Mouse (Mus musculus): ENCODE data around the gene Cstf2t. TPM values are rescaled to one million over a fixed set of nuclear protein-coding genes. Genes with fewer than 3 reads are reported as not detected.

The Cstf2t gene
- polyA plus RNA-seq, 1 experiment, result 29.9 TPM

DNA sequence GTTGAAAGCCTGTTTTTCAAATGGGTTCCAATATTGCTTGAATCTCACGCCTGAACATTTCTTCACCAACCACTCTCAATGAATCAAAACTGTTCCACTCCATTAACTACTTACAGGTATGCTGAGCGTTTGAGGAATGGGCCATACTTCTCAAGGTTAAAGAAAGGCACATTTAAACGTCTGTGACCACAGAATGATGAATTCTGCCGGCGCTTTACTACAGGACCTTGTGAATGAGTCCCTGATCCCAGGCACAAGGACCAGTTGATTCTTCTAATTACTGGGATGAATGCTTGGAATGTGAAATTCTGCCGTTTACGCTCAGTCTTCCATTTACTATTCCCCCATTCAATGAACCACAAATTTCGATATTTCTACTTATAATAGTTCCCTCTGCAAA, 50.0 kb downstream of the Cstf2t start:
- Histone ChIP-seq H3K27ac (ENCODE audit: insufficient read depth, low read depth, low read length) (no peak overlapping the region), H3K4me1 (ENCODE audit: control insufficient read depth, insufficient read depth, low read length) (no peaks in the 10 kb centered on the region), H3K4me3 (ENCODE audit: insufficient read depth, low read length) (no peak overlapping the region)
- TF ChIP-seq POLR2A (IDR thresholded peaks at IDR 0.05; ENCODE audit: borderline replicate concordance, low read depth, low read length), result no peak
- TF ChIP-seq CTCF (IDR thresholded peaks at IDR 0.05; ENCODE audit: low read depth, low read length), result no peak

GRCm38 (mm10) chr19:31136316-31136715, 53.7 kb downstream of the Cstf2t start:
- Histone ChIP-seq H3K4me3 (ENCODE audit: insufficient read depth, low read length) (no peak overlapping the region), H3K27ac (ENCODE audit: insufficient read depth, low read depth, low read length) (no peak overlapping the region), H3K4me1 (ENCODE audit: control insufficient read depth, insufficient read depth, low read length) (no peaks in the 10 kb centered on the region)
- no peak for TF ChIP-seq POLR2A (IDR thresholded peaks at IDR 0.05; ENCODE audit: borderline replicate concordance, low read depth, low read length)
- TF ChIP-seq CTCF (IDR thresholded peaks at IDR 0.05; ENCODE audit: low read depth, low read length), result no peak

Data from bone marrow macrophage, adult 2 months (primary cell).